Mouse (Mus musculus): ENCODE measurements around the gene Sox8.

Gene Sox8

GRCm38 (mm10) chr17:25555159-25555558 lies 15.3 kb downstream of the Sox8 start:
- DNase-seq = no peak

- DNase-seq = no peak
These were observed 19.2 kb downstream of the Sox8 start for GRCm38 (mm10) chr17:25551313-25551712.

- DNase-seq = no peak
These were observed 20.5 kb downstream of the Sox8 start for GRCm38 (mm10) chr17:25550020-25550419.

GRCm38 (mm10) chr17:25547026-25547425 lies 23.5 kb downstream of the Sox8 start:
- no peak for DNase-seq

- no peak for DNase-seq
These were observed 28.7 kb downstream of the Sox8 start for GRCm38 (mm10) chr17:25541768-25542167.

- no peak for DNase-seq
These were observed 29.8 kb downstream of the Sox8 start for GRCm38 (mm10) chr17:25540731-25541130.

GRCm38 (mm10) chr17:25538945-25539875 lies 31.3 kb downstream of the Sox8 start:
- DNase-seq = no peak

DNA sequence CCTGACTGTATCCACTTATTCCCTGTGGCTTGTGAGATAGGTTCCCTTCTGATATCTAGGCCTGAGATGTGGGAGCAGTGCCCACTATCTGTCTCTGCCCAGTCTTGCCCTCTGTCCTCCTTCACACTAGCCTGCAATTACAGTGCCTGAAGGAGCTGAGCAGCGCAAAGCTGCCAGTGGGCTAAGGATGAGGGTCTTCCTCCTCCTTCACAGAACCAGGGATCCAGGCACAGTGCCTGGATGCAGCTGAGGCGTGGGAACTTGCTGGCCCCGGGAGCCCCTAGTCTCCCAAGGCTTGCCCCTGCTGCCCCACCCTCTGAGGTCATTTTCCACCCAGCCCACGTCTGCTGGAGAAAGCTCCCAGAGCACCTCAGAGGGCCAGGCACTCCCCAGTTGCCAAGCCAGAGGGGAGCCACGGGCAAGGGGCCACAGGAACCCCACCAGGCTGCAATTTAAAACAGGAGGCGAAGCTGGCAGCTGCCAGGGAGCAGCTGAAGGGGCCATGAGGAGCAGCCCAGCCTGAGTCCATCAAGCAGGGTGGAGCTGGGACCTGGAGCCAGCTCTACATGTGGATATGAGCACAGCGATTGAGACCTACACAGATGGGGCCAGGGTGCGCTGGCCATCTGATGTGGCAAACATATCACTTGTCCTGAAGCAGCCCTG lies 40.0 kb downstream of the Sox8 start:
- DNase-seq = no peak

GRCm38 (mm10) chr17:25522080-25522479 lies 48.4 kb downstream of the Sox8 start:
- no peak for DNase-seq

GRCm38 (mm10) chr17:25520492-25520891 lies 50.0 kb downstream of the Sox8 start:
- DNase-seq = no peak

- no peak for DNase-seq
These were observed 51.0 kb downstream of the Sox8 start for GRCm38 (mm10) chr17:25519511-25519910.

- no peak for DNase-seq
These were observed 52.3 kb downstream of the Sox8 start for GRCm38 (mm10) chr17:25518144-25518543.

- DNase-seq = no peak
These were observed 54.2 kb downstream of the Sox8 start for GRCm38 (mm10) chr17:25516315-25516714.
